Mouse (Mus musculus) kidney, postnatal 4 days (tissue): Measurements from ENCODE around the gene Gpr35.
A peak's percentile ranks its signal among the peaks of the same experiment; 100 is the strongest.

Experiments used
- DNase-seq, 2 experiments: peaks; one replicate each; pipeline ENCODE4 v3.0.0; 2021; ENCODE audit warnings: mixed read lengths in 2 of 2

The Gpr35 gene

DNA sequence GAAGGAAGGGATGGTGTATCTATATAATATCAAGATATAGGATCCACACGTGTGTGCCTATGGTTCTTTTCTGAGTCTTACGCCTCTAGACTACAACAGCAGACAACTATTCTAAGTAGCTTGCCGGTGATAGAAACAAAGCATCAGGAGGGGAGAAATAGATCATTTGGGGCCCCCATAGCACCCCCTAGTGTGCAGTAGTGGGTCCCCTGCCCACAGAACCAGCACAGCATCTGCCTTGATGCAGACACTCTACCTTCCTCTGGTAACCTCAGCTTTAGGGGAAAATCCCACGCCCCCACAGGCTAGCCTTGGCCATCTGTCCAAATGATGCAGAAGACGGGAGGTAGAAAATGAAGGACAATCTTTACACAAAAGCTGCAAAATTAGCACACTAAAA, 34.3 kb downstream of the Gpr35 start:
- no peak for DNase-seq

DNA sequence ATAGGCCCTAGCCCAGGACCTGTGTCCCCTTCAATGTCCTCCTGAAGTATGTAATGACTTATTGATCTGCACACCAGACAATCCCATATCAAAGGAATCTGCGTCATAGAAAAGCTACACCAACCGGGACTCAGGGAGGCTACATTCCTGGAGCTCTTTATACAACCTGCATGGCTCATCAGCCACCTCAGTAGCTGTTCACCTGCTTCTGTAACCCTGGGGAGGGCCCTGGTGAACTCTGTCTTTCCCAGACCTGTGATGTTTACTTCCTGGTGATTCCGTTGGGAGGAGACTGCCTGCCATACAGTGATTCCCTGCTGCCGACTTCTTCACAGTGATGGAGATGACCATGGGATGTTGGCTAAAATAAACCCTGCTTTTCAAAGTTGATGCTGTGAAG, 38.2 kb downstream of the Gpr35 start:
- DNase-seq = no peak

DNA sequence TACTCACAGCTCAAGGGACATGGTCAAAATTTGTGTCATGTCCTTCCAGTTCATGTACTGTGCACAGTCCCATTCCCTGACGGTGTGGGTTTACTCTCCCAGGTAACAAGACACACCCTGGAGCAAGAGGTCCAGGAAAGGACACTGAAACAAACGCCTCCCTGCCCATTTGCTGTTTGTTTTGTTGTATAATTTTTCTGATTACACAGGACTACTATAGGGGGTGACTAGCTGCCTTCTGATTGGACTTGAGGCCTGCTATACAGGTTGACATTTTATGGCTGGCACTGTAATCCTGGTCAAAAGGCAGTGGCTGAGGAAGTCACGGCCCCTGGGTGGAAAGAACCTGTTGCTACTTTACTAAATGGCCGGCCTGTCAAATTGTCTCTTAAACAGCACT, 39.2 kb downstream of the Gpr35 start:
- no peak for DNase-seq

DNA sequence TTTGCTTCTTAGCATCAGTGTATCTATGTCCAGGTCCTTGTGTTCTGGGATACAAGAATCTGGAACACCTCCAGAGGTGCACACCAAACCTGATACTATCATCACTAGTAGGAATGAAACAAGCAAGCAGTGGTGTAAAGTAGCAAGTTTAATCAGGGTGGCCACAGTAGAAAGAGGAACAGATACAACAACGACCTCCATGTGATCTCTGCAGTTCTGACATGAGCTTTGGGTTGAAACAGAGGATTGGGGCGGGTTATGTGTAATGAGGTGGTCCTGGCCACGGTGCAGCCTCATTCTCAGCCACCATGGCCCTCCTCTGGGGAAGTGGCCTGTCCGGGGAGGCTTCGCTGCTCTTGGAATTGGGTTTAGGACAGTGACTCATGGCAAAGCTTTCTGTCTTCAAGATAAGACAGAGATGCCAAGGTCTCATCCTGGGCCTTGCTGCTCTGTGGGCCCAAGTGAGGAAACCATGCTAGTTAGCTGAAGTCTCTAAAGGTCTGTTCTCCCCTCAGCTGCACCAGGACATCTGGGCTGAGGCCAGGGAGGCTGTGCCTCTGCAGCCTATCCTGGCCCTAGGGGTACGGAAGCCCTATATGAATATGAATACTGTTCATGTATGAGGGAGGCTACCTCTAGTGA, 41.7 kb downstream of the Gpr35 start:
- DNase-seq = no peak

DNA sequence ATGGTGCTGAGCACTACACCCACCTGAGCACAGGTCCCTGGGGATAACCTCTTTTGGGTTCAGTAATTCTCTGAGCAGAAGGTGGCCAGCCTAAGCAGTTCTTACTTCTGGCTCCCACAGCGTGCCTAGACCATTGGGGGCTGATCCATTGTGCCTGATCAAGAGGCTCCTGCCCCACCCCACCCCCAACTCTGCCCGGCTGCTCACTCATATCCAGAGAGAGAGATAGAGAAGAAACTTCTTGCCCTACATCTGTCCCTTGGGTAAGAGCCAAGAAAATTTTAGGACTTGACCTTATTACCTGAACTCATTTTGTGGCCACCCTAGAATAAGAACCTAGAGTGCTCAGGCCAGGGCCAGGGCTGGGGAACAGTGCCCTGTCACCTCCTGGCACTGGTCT, 42.2 kb downstream of the Gpr35 start:
- DNase-seq = no peak

DNA sequence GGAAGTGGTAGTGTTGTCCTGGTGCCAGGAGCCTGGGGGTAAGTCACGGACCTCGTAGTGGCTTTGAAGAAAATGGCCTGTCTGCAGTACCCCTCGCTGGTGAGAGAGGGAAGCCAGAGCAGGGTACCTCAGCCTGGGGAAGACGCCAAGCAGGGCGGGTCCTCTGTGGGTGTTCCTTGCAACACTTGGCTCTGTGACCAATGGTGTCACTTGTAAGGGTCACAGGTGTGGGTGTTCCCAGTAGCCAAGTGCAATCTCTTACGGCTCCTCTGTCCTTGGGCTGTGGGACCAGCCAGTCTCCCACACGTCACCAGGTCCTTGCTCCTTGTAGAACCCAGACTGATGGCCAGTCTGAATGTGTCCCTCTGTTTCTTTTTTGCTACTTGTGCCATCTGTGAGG, 55.4 kb downstream of the Gpr35 start, which contains the start of gene Aqp12:
TSS of gene Aqp12 (plus strand) at position 274 of the 400 bp plus-strand sequence.
- DNase-seq = no peak

DNA sequence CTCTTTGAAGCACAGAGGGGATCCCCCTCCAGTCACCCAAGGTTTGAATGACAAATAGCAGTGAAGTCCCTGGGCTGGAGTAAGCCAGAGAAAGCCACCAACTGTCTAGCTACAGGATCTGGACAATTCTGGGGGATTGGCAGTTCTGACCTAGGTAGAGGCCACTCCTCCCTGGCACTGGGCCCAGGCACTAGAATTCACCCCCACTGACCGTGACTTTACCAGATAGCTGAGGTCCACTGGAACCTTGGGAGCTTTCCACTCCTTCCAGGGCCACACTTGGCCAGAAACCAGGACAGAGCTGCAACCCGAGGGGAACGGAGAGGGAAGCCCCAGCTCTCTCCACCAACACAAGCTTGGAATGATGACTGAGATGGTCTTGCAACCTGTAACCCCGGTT, 58.5 kb downstream of the Gpr35 start:
- peak; percentile 40 to 46 for DNase-seq

DNA sequence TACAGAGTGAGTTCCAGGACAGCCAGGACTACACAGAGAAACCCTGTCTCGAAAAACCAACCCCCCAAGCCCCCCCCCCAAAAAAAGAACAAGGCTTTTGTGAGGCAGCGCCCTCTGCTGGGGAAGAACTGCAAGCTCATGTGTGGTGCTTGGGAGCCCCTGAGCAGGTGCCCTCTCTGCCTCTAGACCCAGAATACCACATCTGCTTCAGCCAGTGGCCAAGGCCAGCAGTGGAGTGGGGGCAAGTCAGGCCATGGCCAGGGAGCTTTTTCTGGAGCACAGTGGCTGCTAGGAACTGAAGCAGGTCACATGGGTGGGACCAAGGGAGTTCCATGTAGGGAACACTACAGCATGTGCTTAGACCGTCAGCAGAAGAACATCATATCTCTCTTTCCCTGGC, 60.1 kb downstream of the Gpr35 start:
- DNase-seq = peak; percentile 35 to 51

DNA sequence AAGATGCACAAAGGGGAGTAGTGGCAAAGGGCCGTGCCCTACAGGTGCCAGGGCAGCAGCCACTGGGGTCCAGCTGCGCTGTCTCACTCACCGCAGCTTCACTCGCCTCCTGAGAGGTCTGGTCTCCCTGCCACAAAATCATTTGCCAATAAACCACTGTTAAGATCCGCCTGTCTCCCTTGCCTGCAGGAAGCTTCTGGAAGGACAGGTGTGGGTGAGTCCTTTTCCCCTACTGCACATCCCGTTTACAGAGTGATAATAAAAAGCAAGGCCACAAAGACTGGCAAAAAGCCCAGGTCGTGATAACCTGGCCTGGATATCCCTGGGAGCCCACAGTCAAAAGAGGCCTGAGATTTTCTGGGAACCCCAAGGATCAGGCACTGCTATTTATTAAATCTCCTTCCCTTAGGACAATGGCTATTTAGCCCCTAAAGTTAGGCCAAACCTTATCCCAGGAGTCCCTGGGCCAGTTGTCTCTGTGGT, 61.5 kb downstream of the Gpr35 start:
- no peak for DNase-seq

DNA sequence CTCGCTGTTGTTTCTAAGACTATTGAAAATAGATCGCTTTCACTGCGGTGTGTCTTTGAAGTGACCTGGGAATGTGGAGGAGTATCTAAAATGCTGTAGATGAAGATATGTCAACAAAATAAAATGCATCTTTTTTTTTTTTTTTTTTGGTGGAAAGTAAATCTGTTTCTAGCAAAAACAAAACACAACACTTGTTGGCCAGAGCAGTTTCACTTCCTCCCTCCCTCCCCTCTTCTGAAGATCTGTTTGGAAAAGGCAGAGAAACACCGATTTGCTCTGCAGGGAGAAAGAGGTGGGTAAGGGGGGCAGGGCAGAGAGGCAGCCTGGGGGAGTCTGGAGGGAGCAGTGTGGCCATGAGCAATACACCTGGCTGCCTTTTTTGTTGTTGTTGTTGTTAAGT, 62.7 kb downstream of the Gpr35 start:
- no peak for DNase-seq

DNA sequence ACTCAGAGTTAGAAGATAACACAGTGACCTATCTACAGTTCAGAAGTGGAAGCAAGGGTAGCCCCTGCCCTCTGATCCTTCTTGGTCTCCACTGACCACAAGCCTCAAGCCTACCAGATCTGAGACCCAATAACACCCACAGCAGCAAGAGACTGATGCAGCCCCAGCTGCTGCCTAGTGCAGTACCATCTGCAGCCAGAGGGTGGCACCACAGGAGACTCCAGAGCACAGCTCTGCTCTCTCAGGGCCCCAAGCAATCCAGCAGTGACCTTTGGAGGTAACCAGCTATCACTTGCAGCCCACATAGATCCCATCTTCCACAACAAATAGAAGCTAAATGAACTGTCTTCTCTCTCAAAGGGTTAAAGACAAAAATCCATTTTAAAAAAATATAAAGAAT, 63.8 kb downstream of the Gpr35 start:
- DNase-seq = peak; percentile 90 to 91

DNA sequence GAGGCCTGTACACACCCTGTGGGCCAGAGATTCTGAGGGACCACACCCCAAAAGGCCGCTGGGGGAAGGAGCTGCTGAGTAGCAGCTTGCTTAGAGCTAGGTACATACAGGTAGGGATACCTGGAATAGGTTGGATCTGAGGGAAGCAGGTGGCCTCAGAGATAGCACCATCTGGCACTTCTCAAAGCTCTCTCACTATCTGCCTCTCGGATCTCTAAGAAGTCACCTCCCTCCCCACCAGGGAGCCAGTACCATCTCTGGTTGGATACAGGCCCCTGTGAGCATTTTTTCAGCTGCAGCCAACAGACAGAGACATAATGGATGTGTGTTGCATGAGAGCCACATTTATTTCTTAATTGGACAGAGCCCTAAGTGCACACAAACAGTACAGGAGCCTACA, 64.5 kb downstream of the Gpr35 start:
- no peak for DNase-seq

DNA sequence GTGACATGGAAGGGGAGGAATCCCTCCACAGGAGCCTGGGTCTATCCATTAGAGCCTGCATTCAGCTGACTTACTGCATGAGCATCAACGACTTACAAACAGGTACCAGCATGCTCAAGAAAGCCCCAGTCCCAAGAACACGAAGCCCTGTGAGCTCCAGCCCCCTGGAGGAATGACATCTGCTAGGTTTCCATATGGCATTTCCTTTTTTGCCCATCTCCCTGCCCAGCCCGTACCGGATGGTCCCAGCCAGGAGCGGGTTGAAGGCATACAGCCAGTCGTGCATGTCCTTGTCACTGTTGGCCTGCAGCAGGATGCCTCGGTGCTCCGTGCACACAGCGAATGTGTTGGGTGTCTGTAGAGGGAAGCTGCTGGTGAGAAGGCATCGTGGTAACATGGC, 68.1 kb downstream of the Gpr35 start:
- DNase-seq = no peak

DNA sequence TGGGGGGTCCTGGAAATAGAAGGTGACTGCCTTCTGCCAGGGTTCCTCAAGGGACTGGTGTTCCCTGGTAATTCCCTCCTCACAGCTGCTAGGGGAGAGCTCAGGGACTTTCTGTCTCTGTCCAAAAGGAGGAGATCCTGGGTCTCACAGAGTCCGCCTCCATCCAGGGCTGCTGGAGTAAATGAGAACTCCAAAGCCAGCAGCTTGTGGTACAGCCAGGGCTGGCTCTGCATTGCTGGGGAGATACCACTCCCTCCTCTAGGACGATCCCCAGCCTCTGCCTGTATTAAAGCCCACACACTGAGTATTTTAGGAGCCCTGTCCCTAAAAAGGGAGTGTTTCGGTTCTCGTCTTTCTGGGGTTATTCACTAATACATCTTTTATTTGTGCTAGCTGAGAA, 69.9 kb downstream of the Gpr35 start:
- DNase-seq = no peak

DNA sequence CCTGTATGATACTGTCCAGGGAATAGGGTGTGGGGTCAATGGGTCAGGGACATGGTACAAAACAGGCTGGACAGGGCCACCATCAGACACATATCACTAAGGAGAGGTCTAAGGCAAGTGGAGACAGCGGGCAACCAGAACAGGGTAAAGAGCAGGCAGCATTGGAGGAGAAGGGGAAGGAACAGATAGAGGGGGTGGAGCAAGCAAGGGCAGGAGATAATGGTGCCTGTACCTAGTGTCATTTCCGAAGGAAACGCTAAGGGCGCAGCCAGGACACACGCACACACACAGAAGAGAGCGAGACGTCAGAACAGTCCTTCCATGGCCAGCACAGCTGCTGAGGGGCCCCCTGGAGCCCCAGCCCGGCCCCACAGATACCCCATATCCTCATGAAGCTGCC, 75.9 kb downstream of the Gpr35 start:
- no peak for DNase-seq

DNA sequence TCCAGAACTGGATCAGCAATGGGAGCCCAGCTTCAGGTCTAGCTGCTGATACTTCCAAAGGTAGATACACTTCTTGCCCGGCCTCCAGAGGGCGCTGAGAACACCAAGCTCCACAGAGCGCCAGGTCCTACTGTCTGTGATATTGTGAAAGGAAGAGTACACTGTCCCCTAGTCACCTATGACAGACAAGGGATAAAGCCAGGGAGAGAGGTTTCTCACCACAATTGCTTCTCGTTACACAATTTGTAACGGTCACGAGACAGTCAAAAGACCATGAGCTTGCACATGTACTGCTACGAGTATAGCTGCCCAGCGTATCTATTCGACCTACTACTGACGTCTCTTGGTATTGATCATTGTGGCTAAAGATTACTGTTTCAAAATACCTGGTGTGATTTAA, 78.7 kb downstream of the Gpr35 start:
- no peak for DNase-seq

DNA sequence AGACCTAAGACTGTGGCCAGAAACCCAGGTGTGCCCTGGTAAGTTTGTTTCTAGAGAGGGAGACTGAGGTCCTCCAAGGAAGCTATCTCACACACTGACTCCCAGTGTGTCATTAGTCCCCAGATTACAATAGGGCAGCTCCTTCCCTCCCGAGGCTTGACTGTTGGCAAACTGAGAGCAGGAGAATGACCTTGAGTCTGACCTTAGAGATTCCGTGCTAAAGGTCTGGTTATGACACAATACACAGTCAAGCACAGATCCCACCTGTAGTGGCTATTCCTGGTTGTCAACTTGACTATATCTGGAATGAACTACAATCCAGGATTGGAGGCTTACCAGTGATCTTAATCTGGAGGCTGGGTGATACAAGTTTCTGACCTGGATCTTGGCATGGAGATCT, 79.4 kb downstream of the Gpr35 start:
- DNase-seq = no peak

DNA sequence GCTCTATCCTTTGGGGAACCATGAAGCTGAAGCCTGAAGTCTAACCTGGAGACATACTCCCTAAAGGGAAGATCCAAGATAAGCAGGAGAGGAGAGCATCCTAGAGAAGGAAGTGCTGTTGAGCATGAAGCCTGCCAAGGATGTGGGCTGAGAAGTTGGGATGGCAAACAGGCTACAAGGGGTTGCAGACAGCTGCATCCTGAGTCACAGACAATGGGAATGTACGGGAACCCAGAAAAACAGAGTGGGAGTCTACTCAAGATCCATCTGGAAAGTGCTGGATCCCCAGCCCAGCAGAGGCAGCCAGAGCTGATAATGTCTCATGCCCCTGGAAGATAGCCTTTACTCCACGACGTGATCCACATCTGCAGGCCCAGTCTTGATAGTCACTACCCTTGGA, 80.5 kb downstream of the Gpr35 start:
- DNase-seq = no peak

DNA sequence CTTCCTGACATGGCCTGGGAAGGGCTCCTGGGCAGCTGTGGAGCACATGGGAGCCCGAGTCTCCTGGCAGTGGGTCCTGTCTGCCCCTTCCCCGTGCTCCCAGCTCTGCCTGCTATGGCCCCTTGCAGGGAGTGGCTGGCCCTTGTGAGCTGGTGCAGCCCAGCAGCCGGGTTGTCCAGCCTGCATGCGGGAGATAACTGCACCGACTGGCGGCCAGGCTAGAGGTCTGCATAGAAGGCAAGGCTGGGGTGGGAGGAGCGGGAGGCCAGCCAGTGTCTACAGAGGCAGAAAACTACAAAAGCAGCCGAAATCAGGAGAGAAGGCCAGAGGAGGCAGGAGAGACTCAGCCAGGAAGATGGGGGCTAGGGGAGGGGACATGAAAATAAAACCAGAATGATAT, 83.3 kb downstream of the Gpr35 start:
- peak; percentile 11 to 27 for DNase-seq

DNA sequence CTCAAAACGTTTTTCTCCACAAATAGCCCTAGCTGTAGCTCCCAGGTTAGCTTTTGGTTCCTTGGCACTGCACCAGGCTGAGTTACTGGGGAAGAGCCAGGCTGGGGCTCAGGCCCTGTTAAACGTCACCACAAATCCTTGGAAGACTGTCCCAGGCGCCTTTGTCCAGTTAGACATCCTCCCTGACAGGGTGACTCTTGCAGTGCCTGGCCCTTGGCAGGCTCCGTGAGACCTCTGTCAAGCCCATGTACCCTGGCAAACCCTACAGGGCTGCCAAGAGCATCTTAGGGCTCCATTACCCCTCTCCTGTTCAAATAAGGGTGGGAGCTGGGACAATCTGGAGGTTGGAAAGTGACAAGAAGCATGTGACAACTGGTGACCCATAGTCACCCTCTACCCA, 85.3 kb downstream of the Gpr35 start:
- DNase-seq = no peak
